Mouse (Mus musculus): ENCODE data around the gene Iqcf4. TPM values are rescaled to one million over a fixed set of nuclear protein-coding genes. Genes with fewer than 3 reads are reported as not detected.
A peak's percentile ranks its signal among the peaks of the same experiment; 100 is the strongest.

The Iqcf4 gene
- polyA plus RNA-seq, 1 experiment from 2014 or later, result not detected

- Histone ChIP-seq H3K9ac (replicated peaks) (no peak overlapping the region), H3K27me3 (no peaks in the 10 kb centered on the region), H3K27ac (no peak overlapping the region; the same call in 1 of the 2 replicates), H3K4me1 (replicated peaks) (peaks cover 3% of the 10 kb centered on the region; the same call in 1 of the 2 replicates), H3K9me3 (no peaks in the 10 kb centered on the region), H3K4me2 (no peak overlapping the region), H3K4me3 (replicated peaks) (no peak overlapping the region), H3K36me3 (no peaks in the 10 kb centered on the region)
- ATAC-seq (ENCODE audit: insufficient number of reproducible peaks, insufficient read depth, low FRiP score, low TSS enrichment, low read depth), result no peak
- 81% methylated on average over 7 of the region's 7 CpGs for WGBS
These were observed 9.2 kb upstream of the Iqcf4 start for GRCm38 (mm10) chr9:106580016-106580415.

DNA sequence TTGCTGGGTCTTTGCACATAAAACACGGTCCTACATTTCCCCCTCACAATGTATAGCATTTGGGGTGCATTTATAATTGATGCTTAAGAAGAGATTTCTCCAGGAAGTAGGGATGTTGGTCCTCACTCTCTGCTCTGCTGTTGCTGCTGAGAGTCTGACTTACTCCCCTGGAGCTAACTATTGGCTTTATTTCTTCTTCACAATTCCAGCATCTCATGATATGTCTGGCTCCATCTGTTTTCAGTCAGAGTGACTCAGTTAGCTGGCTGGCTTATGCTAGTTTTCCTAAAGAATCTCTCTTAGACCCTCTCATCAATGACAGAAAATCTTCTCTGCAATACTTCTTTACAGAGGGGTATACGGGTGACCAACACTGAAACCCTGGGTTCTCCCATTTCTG is 5.3 kb upstream of the Iqcf4 start:
- no peak for ATAC-seq (ENCODE audit: insufficient number of reproducible peaks, insufficient read depth, low FRiP score, low TSS enrichment, low read depth)
- Histone ChIP-seq H3K4me1 (replicated peaks) (peaks cover 3% of the 10 kb centered on the region; the same call in 1 of the 2 replicates), H3K36me3 (no peaks in the 10 kb centered on the region), H3K4me2 (no peak overlapping the region), H3K9ac (replicated peaks) (no peak overlapping the region), H3K4me3 (replicated peaks) (no peak overlapping the region), H3K27ac (no peak overlapping the region), H3K27me3 (no peaks in the 10 kb centered on the region), H3K9me3 (no peaks in the 10 kb centered on the region)
- WGBS, result 81% methylated on average over 2 of the region's 2 CpGs

GRCm38 (mm10) chr9:106573366-106573765 is 2.6 kb upstream of the Iqcf4 start:
- Histone ChIP-seq H3K9ac (replicated peaks) (no peak overlapping the region), H3K4me3 (replicated peaks) (no peak overlapping the region), H3K4me1 (replicated peaks) (no peaks in the 10 kb centered on the region), H3K4me2 (no peak overlapping the region), H3K36me3 (no peaks in the 10 kb centered on the region), H3K27ac (no peak overlapping the region), H3K27me3 (no peaks in the 10 kb centered on the region), H3K9me3 (no peaks in the 10 kb centered on the region)
- ATAC-seq (ENCODE audit: insufficient number of reproducible peaks, insufficient read depth, low FRiP score, low TSS enrichment, low read depth), result no peak
- WGBS, result 89% methylated on average over 5 of the region's 5 CpGs

- 77% methylated on average over 2 of the region's 2 CpGs for WGBS
- no peaks in the 10 kb centered on the region for H3K36me3 ChIP-seq
- ATAC-seq (ENCODE audit: insufficient number of reproducible peaks, insufficient read depth, low FRiP score, low TSS enrichment, low read depth), result no peak
- no peaks in the 10 kb centered on the region for H3K27me3 ChIP-seq
- H3K9ac ChIP-seq (replicated peaks), result no peak overlapping the region
- no peak overlapping the region for H3K4me3 ChIP-seq (replicated peaks)
- no peaks in the 10 kb centered on the region for H3K9me3 ChIP-seq
- H3K4me2 ChIP-seq, result no peak overlapping the region
- H3K27ac ChIP-seq, result no peak overlapping the region
- H3K4me1 ChIP-seq (replicated peaks), result no peaks in the 10 kb centered on the region
These were observed 1.4 kb upstream of the Iqcf4 start for GRCm38 (mm10) chr9:106572186-106572585.

DNA sequence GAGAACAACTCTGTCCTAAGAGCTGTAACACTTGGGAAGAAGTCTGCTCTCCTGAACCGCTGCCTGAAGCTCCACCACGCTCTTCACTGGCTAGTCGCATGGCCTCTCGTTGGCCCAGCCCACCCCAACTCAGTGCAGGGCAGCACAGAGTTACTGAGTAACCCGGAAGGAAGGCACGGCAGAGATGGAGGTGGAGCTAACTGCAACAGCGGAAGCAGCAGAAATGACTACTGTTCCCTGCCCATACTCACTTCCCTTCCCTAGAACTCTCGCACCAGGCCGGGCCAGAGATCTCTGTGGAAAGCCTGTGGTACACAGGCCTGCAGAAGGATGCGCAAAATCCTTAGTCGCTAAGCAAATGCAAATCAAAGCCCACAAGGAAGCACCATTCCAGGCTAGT is 4.4 kb downstream of the Iqcf4 start:
- Histone ChIP-seq H3K4me2 (no peak overlapping the region), H3K9me3 (no peaks in the 10 kb centered on the region), H3K4me3 (replicated peaks) (no peak overlapping the region), H3K36me3 (no peaks in the 10 kb centered on the region), H3K4me1 (replicated peaks) (no peaks in the 10 kb centered on the region), H3K27ac (no peak overlapping the region), H3K9ac (replicated peaks) (no peak overlapping the region), H3K27me3 (no peaks in the 10 kb centered on the region)
- 57% methylated on average over 11 of the region's 11 CpGs for WGBS
- no peak for ATAC-seq (ENCODE audit: insufficient number of reproducible peaks, insufficient read depth, low FRiP score, low TSS enrichment, low read depth)

DNA sequence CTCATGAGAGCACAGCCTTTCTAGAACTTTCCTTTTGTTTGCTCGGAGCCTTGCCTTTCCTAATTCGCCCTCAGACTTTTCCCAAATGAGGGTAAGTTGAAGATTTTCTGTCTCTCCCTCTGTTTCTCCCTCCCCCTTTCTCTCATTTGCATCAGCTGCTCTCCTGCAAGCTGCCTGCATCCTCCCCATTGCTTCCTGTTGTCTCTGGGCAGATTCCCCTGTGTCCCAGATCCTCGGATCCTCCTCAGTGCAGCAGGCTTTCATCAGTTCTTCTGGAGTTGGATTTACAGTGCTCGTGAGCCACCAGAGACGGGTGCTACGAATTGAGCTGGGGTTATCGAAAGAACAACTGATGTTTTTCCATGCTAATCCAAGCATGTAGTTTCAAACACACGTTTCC is 6.8 kb downstream of the Iqcf4 start:
- no peak for ATAC-seq (ENCODE audit: insufficient number of reproducible peaks, insufficient read depth, low FRiP score, low TSS enrichment, low read depth)
- Histone ChIP-seq H3K4me3 (replicated peaks) (no peak overlapping the region), H3K27ac (no peak overlapping the region), H3K4me1 (replicated peaks) (no peaks in the 10 kb centered on the region), H3K4me2 (no peak overlapping the region), H3K9me3 (no peaks in the 10 kb centered on the region), H3K9ac (replicated peaks) (no peak overlapping the region), H3K36me3 (no peaks in the 10 kb centered on the region), H3K27me3 (no peaks in the 10 kb centered on the region)
- WGBS, result 79% methylated on average over 8 of the region's 8 CpGs

GRCm38 (mm10) chr9:106562291-106562690 is 8.5 kb downstream of the Iqcf4 start:
- Histone ChIP-seq H3K9me3 (no peaks in the 10 kb centered on the region), H3K36me3 (no peaks in the 10 kb centered on the region), H3K4me1 (replicated peaks) (no peaks in the 10 kb centered on the region), H3K4me3 (replicated peaks) (no peak overlapping the region), H3K27me3 (no peaks in the 10 kb centered on the region), H3K4me2 (no peak overlapping the region), H3K9ac (replicated peaks) (no peak overlapping the region), H3K27ac (no peak overlapping the region)
- no peak for ATAC-seq (ENCODE audit: insufficient number of reproducible peaks, insufficient read depth, low FRiP score, low TSS enrichment, low read depth)
- WGBS, result 92% methylated on average over 11 of the region's 11 CpGs

DNA sequence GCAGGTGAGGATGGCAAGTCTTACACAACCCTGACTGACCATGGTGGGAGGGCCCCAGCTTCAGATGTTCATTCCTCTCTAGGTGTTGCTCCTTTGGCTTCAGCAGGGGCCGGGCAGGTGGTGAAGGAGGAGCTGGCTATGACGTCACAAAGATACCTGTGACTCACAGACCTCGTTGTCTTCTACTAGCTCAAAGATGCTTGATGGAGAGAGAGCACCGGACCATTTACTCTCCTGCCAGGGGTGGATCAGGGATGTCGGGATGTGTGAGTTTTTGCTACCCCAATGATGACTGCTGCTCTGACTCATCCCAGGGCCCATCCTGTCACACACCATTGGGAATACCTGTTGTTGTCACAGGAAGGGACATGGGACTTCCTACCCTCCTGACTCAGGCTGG is 9.3 kb downstream of the Iqcf4 start, which contains the start of gene Iqcf3:
Iqcf3 (minus strand) TSS at position 101 of the 400 bp plus-strand sequence.
- Histone ChIP-seq H3K36me3 (no peaks in the 10 kb centered on the region), H3K9me3 (no peaks in the 10 kb centered on the region), H3K4me2 (no peak within 1 kb of the TSS), H3K4me3 (replicated peaks) (no peak within 1 kb of the TSS), H3K27ac (no peak within 1 kb of the TSS), H3K4me1 (replicated peaks) (no peaks in the 10 kb centered on the region), H3K27me3 (no peaks in the 10 kb centered on the region), H3K9ac (replicated peaks) (no peak within 1 kb of the TSS)
- ATAC-seq (ENCODE audit: insufficient number of reproducible peaks, insufficient read depth, low FRiP score, low TSS enrichment, low read depth), result no peak
- WGBS, result 89% methylated on average over 5 of the region's 5 CpGs

DNA sequence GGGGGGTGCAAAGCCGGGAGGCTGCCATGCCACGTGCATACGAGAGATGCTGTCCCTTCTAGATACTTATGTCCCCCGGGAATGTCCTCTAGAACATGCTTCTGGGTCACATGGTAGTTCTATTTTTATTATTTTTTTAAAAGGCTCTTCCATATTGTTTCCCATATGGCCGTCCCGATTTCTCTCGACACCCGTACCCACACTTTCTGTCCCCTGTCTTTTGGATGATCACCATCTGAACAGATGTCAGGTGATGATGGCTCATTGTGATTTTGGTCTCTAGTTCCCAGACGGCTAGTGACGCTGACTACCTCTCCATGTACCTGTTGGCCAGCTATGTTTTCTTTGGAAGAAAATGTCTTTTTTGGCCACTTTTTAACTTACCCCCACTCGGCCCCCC is 35.8 kb downstream of the Iqcf4 start:
- H3K4me2 ChIP-seq, result no peak overlapping the region
- no peak overlapping the region for H3K9ac ChIP-seq (replicated peaks)
- no peaks in the 10 kb centered on the region for H3K36me3 ChIP-seq
- 88% methylated on average over 11 of the region's 11 CpGs for WGBS
- no peaks in the 10 kb centered on the region for H3K27me3 ChIP-seq
- no peak overlapping the region for H3K27ac ChIP-seq
- H3K4me3 ChIP-seq (replicated peaks), result no peak overlapping the region
- no peaks in the 10 kb centered on the region for H3K4me1 ChIP-seq (replicated peaks)
- ATAC-seq (ENCODE audit: insufficient number of reproducible peaks, insufficient read depth, low FRiP score, low TSS enrichment, low read depth), result no peak
- no peaks in the 10 kb centered on the region for H3K9me3 ChIP-seq

- Histone ChIP-seq H3K4me2 (no peak overlapping the region), H3K27ac (no peak overlapping the region), H3K36me3 (no peaks in the 10 kb centered on the region), H3K4me3 (replicated peaks) (no peak overlapping the region), H3K9ac (replicated peaks) (no peak overlapping the region), H3K27me3 (no peaks in the 10 kb centered on the region), H3K4me1 (replicated peaks) (no peaks in the 10 kb centered on the region), H3K9me3 (no peaks in the 10 kb centered on the region)
- no peak for ATAC-seq (ENCODE audit: insufficient number of reproducible peaks, insufficient read depth, low FRiP score, low TSS enrichment, low read depth)
- 92% methylated on average over 7 of the region's 7 CpGs for WGBS
These were observed 36.5 kb downstream of the Iqcf4 start for GRCm38 (mm10) chr9:106534296-106534695.

- 34% methylated on average over 3 of the region's 3 CpGs for WGBS
- no peaks in the 10 kb centered on the region for H3K4me1 ChIP-seq (replicated peaks)
These were observed 39.0 kb downstream of the Iqcf4 start for GRCm38 (mm10) chr9:106531833-106532232.

GRCm38 (mm10) chr9:106519909-106520308 is 50.9 kb downstream of the Iqcf4 start:
- H3K4me1 ChIP-seq (replicated peaks), result no peaks in the 10 kb centered on the region
- no peaks in the 10 kb centered on the region for H3K9me3 ChIP-seq
- ATAC-seq (ENCODE audit: insufficient number of reproducible peaks, insufficient read depth, low FRiP score, low TSS enrichment, low read depth), result no peak
- H3K4me3 ChIP-seq (replicated peaks), result no peak overlapping the region
- WGBS, result 79% methylated on average over 8 of the region's 8 CpGs
- no peaks in the 10 kb centered on the region for H3K36me3 ChIP-seq
- no peak overlapping the region for H3K9ac ChIP-seq (replicated peaks)
- H3K4me2 ChIP-seq, result no peak overlapping the region
- H3K27ac ChIP-seq, result no peak overlapping the region
- no peaks in the 10 kb centered on the region for H3K27me3 ChIP-seq

More at GRCm38 (mm10) chr9:106531833-106532232, 39.0 kb downstream of the Iqcf4 start:
- 0 out of 2 replicates have a peak, but pooled peaks have one; percentile 52 for ATAC-seq (ENCODE audit: insufficient number of reproducible peaks, insufficient read depth, low FRiP score, low TSS enrichment, low read depth)
- no peak overlapping the region for H3K27ac ChIP-seq
- no peak overlapping the region for H3K4me2 ChIP-seq
- H3K36me3 ChIP-seq, result no peaks in the 10 kb centered on the region
- H3K9me3 ChIP-seq, result no peaks in the 10 kb centered on the region
- no peak overlapping the region for H3K4me3 ChIP-seq (replicated peaks)
- no peak overlapping the region for H3K9ac ChIP-seq (replicated peaks)
- no peaks in the 10 kb centered on the region for H3K27me3 ChIP-seq

Data from limb, embryonic 12.5 days (tissue).